Mouse (Mus musculus) lung, postnatal 0 days (tissue): ENCODE data around the gene Hhatl.

Source experiments
- CTCF ChIP-seq: IDR thresholded peaks from 2 replicates; pipeline ENCODE4 v1.5.1; 2016; ENCODE audit warnings: antibody characterized with exemption, mild to moderate bottlenecking
- EP300 ChIP-seq: IDR thresholded peaks from 2 replicates; pipeline ENCODE4 v1.6.1; 2016; ENCODE audit warnings: antibody characterized with exemption, mild to moderate bottlenecking, control low read depth

GRCm38 (mm10) chr9:121761091-121761665 is 31.1 kb downstream of the Hhatl start:
- TF ChIP-seq CTCF (no peak), EP300 (no peak)
